Mouse (Mus musculus) kidney, postnatal 0 days (tissue): ENCODE measurements around the gene Evl. TPM values are rescaled to one million over a fixed set of nuclear protein-coding genes. Genes with fewer than 3 reads are reported as not detected.
A peak's percentile ranks its signal among the peaks of the same experiment; 100 is the strongest.

ENCODE experiments used
- ATAC-seq: fragments of 200-750 bp; cut with Nextera tagmentation; replicated peaks from 2 replicates; pipeline ENCODE4 v1.8.0; 2017; ENCODE audit warnings: low read depth, moderate number of reproducible peaks, moderate TSS enrichment, moderate library complexity; ENCODE audit not compliant: low FRiP score
- DNase-seq: peaks from one replicate; pipeline ENCODE4 v3.0.0-alpha.2; 2016; ENCODE audit warnings: low spot score
- H3K27ac ChIP-seq: fragments of 300-500 bp; sonication (generic); 2 replicates; pipeline ENCODE4 v1.5.1; 2014; ENCODE audit warnings: mild to moderate bottlenecking
- H3K27me3 ChIP-seq: fragments of 300-500 bp; sonication (generic); 2 replicates; pipeline ENCODE4 v1.6.1; 2014; ENCODE audit warnings: low read length, mixed read lengths; ENCODE audit not compliant: insufficient read depth
- H3K36me3 ChIP-seq: fragments of 300-500 bp; sonication (generic); 2 replicates; pipeline ENCODE4 v1.6.1; 2014; ENCODE audit warnings: low read length, mixed read lengths; ENCODE audit not compliant: insufficient read depth
- H3K4me1 ChIP-seq: fragments of 300-500 bp; sonication (generic); replicated peaks from 2 replicates; pipeline ENCODE4 v1.6.1; 2014; ENCODE audit warnings: antibody characterized with exemption, low read length, mixed read lengths; ENCODE audit not compliant: insufficient read depth
- H3K4me2 ChIP-seq: fragments of 300-500 bp; sonication (generic); 2 replicates; pipeline ENCODE4 v1.6.1; 2014; ENCODE audit warnings: mild to moderate bottlenecking, low read length, moderate library complexity, mixed read lengths
- H3K4me3 ChIP-seq: fragments of 300-500 bp; sonication (generic); replicated peaks from 2 replicates; pipeline ENCODE4 v1.5.1; 2014; ENCODE audit warnings: low read depth, low read length
- H3K9ac ChIP-seq: fragments of 300-500 bp; sonication (generic); 2 replicates; pipeline ENCODE4 v1.6.1; 2014; ENCODE audit warnings: low read depth, low read length
- H3K9me3 ChIP-seq: fragments of 300-500 bp; sonication (generic); replicated peaks from 2 replicates; pipeline ENCODE4 v1.6.1; 2016; ENCODE audit warnings: low read length, inconsistent platforms, mixed read lengths
- CTCF ChIP-seq: IDR thresholded peaks from 2 replicates; pipeline ENCODE4 v1.5.1; 2016; ENCODE audit warnings: antibody characterized with exemption, low read depth, mild to moderate bottlenecking, moderate library complexity
- WGBS: fragments of 180-500 bp; shearing (Covaris S2); extraction: QIAGEN DNeasy Blood & Tissue Kit; methylation state at CpG from one replicate; pipeline ENCODE4 v1.1.7; 2014; 5-methylcytosine and 5-hydroxymethylcytosine counted together
- polyA plus RNA-seq: library from polyadenylated mRNA; unstranded; fragments of >200 nt; fragmentation: Nextera tagmentation; extraction: Ambion mirVana; gene quantifications from 2 replicates; pipeline ENCODE4 v1.2.1, GENCODE M21; 2015

The Evl gene
- polyA plus RNA-seq, 1 experiment from 2014 or later: 52.6 TPM

DNA sequence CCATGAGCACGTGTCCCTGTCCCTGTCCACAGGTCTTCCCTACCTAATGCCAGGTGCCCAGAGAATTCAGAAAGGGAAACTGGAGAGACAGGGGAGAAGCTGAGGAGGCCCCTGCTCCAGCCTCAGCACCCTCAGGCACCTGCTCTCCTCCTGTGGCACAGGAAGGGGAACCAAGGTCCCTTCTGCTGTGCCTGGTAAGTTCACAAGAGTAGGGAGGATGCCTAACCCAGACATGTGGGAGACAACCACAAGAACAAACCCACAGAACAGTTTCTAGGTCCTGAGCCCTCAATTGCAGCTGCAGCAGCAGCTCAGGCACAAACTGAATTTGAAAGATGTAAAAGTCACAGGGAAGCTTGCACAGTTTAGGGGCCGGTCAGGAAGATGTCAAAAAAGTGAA lies 146.7 kb downstream of the Evl start:
- WGBS: 52% methylated on average over 2 of the region's 2 CpGs
- H3K27me3 ChIP-seq: peaks cover 17% of the 10 kb centered on the region
- H3K36me3 ChIP-seq: no peaks in the 10 kb centered on the region
- H3K9me3 ChIP-seq: no peaks in the 10 kb centered on the region
- no peak overlapping the region for H3K4me3 ChIP-seq
- no peak for TF ChIP-seq CTCF
- DNase-seq (no peak), ATAC-seq (no peak)
- no peak overlapping the region for H3K9ac ChIP-seq
- H3K4me2 ChIP-seq: no peak overlapping the region
- H3K4me1 ChIP-seq: 0 out of 2 replicates have a peak, but pooled peaks cover 9% of the 10 kb centered on the region
- H3K27ac ChIP-seq: no peak overlapping the region

DNA sequence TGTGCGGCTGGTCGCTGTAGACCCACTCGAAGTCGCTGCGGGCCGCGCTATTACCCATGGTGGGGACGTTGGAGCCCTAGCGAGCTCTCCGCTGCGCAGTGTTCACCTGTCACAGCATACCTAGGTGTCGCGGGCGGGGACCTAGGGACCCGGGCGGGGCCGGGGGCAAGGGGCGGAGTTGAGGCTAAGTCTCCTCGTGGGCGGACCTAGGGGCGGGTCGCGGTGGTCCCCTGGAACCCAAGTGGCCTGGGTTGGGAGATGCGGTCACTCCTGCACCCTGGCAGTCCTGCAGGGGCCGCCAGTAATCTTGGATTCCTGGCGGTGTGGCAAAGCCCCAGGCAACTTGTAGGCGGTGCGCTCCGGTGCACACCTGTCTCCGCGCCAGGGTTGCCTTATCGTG lies 147.7 kb downstream of the Evl start, which contains the start of gene Degs2:
Degs2 (minus strand) TSS at position 131 of the 400 bp plus-strand sequence.
- Histone ChIP-seq H3K4me3 (peak within 1 kb of the TSS; percentile 22), H3K9me3 (no peaks in the 10 kb centered on the region), H3K4me2 (peak within 1 kb of the TSS; percentile 56), H3K9ac (0 out of 2 replicates have a peak within 1 kb of the TSS, but pooled peaks have one; percentile 5), H3K4me1 (0 out of 2 replicates have a peak, but pooled peaks cover 9% of the 10 kb centered on the region), H3K27ac (no peak within 1 kb of the TSS), H3K36me3 (no peaks in the 10 kb centered on the region), H3K27me3 (peaks cover 17% of the 10 kb centered on the region)
- ATAC-seq (peak; percentile 69), DNase-seq (peak; percentile 48)
- WGBS: 1% methylated on average over 32 of the region's 32 CpGs
- TF ChIP-seq CTCF: peak; percentile 54

DNA sequence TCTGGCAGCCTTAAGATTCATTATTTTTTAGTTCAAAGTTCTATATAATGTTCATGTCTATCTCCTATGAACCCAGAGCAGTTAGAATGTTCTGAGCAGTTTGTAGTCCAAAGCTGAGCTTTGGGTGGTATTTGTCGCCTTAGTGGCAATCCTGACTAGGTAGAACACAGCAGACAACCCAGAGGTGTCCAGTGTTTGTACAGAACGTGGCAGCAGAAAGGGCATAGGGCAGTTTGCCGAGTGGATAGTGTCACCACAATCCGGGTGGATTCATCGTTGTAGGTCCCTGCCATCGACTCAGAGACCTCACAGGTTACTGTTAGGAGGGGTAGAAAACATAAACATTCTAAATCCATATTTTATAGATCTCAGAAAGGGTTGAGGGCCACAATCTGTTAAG lies 151.0 kb downstream of the Evl start:
- H3K4me2 ChIP-seq: no peak overlapping the region
- no peak overlapping the region for H3K9ac ChIP-seq
- no peaks in the 10 kb centered on the region for H3K4me1 ChIP-seq
- WGBS: 82% methylated on average over 6 of the region's 6 CpGs
- no peak for DNase-seq
- H3K27me3 ChIP-seq: peaks cover 17% of the 10 kb centered on the region
- no peak overlapping the region for H3K4me3 ChIP-seq
- H3K27ac ChIP-seq: no peak overlapping the region
- no peak for ATAC-seq
- TF ChIP-seq CTCF: no peak
- no peaks in the 10 kb centered on the region for H3K9me3 ChIP-seq
- no peaks in the 10 kb centered on the region for H3K36me3 ChIP-seq

GRCm38 (mm10) chr12:108706129-108706528 lies 151.6 kb downstream of the Evl start:
- H3K9ac ChIP-seq: no peak overlapping the region
- WGBS: 55% methylated on average over 7 of the region's 7 CpGs
- no peak overlapping the region for H3K27ac ChIP-seq
- H3K4me1 ChIP-seq: no peaks in the 10 kb centered on the region
- TF ChIP-seq CTCF: peak; percentile 61
- H3K27me3 ChIP-seq: peaks cover 17% of the 10 kb centered on the region
- no peaks in the 10 kb centered on the region for H3K36me3 ChIP-seq
- H3K4me2 ChIP-seq: no peak overlapping the region
- no peaks in the 10 kb centered on the region for H3K9me3 ChIP-seq
- ATAC-seq (no peak), DNase-seq (peak; percentile 41)
- no peak overlapping the region for H3K4me3 ChIP-seq

DNA sequence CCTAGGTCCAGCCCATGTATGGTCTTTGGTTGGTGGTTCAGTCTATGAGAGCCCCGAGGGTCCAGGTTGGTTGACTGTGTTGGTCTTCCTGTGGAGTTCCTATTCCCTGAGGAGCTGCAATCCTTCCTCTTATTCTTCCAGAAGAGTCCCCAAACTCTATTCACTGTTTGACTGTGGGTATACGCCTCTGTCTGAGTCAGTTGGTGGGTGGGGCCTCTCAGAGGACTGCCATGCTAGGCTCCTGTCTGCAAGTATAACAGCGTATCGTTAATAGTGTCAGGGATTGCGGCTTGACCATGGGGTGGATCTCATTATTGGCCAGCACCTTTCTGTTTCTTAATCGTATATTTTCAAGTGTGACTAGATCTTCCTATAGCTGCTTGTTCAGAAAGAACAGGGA lies 154.9 kb downstream of the Evl start:
- 79% methylated on average over 6 of the region's 6 CpGs for WGBS
- H3K4me1 ChIP-seq: no peaks in the 10 kb centered on the region
- no peak overlapping the region for H3K4me3 ChIP-seq
- no peak for ATAC-seq
- 0 out of 2 replicates have a peak overlapping the region, but pooled peaks have one; percentile 47 for H3K27ac ChIP-seq
- TF ChIP-seq CTCF: no peak
- H3K27me3 ChIP-seq: no peaks in the 10 kb centered on the region
- no peak overlapping the region for H3K4me2 ChIP-seq
- DNase-seq: no peak
- H3K9me3 ChIP-seq: no peaks in the 10 kb centered on the region
- no peaks in the 10 kb centered on the region for H3K36me3 ChIP-seq
- no peak overlapping the region for H3K9ac ChIP-seq

DNA sequence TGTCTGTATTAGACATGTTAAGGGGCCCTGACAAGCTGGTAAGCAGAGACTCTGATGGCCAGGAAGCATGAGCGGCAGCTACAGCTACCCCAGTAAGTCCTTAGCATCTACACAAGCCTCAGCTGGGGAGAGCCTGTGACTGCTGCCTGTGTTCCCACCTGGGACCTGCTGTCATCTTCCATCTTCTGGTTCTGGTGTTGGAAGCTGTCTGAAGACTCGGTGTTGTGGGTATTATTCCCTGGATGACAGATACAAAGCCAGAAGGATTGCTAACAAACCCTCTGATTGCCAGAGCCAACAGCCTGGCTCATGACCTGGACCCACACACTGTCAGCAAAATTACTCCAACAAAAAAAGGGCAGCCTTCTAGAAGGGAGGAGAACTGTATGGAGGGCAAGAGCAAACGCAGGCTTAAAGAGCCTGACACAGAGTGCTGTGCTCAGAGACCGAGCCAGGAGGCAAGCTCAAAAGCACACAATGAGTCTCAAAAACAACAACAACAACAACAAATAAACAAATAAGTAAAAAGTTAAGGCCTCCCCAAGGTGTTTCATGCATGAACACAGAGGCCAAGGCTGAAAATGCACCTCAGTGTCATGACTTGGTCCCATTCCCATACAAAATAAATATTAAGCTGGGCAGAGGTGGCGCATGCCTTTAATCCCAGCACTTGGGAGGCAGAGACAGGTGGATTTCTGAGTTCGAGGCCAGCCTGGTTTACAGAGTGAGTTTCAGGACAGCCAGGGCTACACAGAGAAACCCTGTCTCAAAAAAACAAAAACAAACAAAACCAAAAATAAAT lies 155.6 kb downstream of the Evl start:
- no peaks in the 10 kb centered on the region for H3K36me3 ChIP-seq
- H3K4me3 ChIP-seq: no peak overlapping the region
- no peaks in the 10 kb centered on the region for H3K27me3 ChIP-seq
- no peaks in the 10 kb centered on the region for H3K4me1 ChIP-seq
- TF ChIP-seq CTCF: no peak
- no peak overlapping the region for H3K9ac ChIP-seq
- WGBS: 78% methylated on average over 6 of the region's 6 CpGs
- H3K27ac ChIP-seq: peak overlapping the region; percentile 47
- ATAC-seq (no peak), DNase-seq (no peak)
- no peak overlapping the region for H3K4me2 ChIP-seq
- H3K9me3 ChIP-seq: no peaks in the 10 kb centered on the region
